Mouse (Mus musculus): ENCODE measurements at regions not wholly inside any gene's neighbourhood (a gene's known extent, or its start where the extent isn't known, plus 50 kb on each side); places are given as distances from the start of the nearest gene placed in this dataset.

DNA sequence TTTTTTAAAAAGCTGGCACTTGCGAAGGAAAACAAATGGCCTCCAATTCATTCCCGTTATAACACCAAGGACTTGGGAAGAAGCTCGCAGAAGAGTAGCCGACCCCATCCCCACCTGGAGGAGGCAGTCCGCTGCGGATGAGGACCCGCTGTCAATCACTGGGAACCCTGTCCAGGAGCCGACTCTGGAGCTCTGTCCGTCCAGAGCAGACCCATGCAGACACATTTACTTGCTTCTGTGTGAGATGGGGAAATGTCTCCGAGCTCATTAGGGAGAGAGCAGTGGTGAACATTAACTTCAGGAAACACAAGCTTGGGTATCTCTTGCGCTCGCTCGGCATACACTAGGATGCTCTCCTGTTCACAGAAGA lies 50.5 kb upstream of the Tmem132d start:
- TF ChIP-seq EP300 (optimal IDR thresholded peaks at IDR 0.05) (no peak), CTCF (IDR thresholded peaks at IDR 0.05; ENCODE audit: low read depth) (no peak)

Data from stomach, postnatal 0 days (tissue).